Mouse (Mus musculus): ENCODE results near the gene Nup210.

DNA sequence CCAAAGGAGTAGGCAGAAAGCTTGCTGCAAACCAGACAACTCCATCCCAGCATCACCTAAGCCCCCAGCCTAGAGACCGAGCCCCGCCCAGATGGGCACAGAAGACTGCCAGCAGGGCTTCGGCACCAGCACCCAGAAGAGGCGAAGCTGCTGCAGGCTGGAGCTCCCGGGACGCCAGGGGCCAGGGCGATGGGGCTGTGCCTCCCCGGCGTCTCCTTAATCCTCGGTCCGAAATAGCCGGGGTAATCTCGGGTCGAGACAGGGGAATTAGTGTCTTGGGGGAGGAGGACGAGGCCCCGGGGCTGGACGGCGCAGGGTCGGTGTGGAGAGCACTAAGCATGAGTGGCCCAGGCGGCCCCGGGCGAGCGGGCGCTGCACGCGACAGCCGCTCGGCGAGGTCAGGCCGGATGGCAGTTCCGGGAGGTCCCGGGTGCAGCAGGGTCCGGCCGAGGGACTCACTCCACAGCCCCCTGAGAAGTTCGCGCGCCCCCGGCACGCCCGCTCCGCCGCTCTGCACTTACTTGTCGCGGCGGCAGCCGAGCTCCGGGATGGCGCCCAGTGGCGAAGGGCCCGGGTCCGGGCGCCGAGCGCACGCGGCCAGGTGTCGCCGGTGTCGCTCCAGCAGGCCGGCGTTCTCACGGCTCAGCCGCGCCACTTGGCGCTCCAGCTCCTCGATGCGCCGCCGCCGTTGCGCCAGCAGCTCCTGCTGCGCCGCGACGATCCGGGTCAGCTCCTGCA, 128.9 kb downstream of the Nup210 start:
- TF ChIP-seq CTCF (IDR thresholded peaks at IDR 0.05; ENCODE audit: borderline replicate concordance, extremely low read depth, insufficient read depth, insufficient read length) (no peak), POLR2A (IDR thresholded peaks at IDR 0.05; ENCODE audit: borderline replicate concordance, extremely low read depth, insufficient read depth, insufficient read length, poor library complexity, severe bottlenecking) (no peak)

Measured in brain, embryonic 14.5 days (tissue).